Mouse (Mus musculus): Measurements from ENCODE around the gene Bbox1. TPM values are rescaled to one million over a fixed set of nuclear protein-coding genes. Genes with fewer than 3 reads are reported as not detected.

The Bbox1 gene
- polyA plus RNA-seq, 1 experiment from 2014 or later, result 0.20 TPM

DNA sequence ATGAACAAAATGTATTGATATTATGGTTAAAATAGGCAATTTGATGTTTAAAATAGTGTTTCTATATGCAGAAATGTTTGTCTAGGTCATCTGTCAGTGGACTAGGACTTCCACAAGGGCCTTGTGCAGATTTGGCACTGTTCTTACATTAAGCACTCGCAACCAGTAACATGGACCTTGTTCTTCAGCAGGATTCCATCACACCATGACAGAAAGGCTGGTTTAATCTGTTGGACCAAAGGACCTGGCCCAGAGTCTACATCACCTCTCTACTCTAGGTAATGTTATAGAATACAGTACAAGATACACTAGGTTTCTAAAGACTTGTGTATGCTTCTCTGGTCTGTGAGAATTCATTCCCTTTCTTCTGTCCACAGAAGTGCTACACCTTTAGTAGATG, 4.4 kb upstream of the Bbox1 start:
- H3K4me3 ChIP-seq (replicated peaks; ENCODE audit: low read length), result no peak overlapping the region
- ATAC-seq, result no peak
- no peaks in the 10 kb centered on the region for H3K27me3 ChIP-seq (replicated peaks; ENCODE audit: control insufficient read depth, insufficient read depth, low read length)
- H3K27ac ChIP-seq (ENCODE audit: low read length), result no peak overlapping the region
- H3K9ac ChIP-seq (replicated peaks; ENCODE audit: low read depth, low read length), result no peak overlapping the region
- H3K4me2 ChIP-seq (ENCODE audit: low read length), result no peak overlapping the region
- no peaks in the 10 kb centered on the region for H3K9me3 ChIP-seq (ENCODE audit: control insufficient read depth, low read length)
- WGBS, result 92% methylated on average over 1 of the region's 1 CpGs
- H3K4me1 ChIP-seq (replicated peaks; ENCODE audit: control insufficient read depth, insufficient read depth, low read length), result no peaks in the 10 kb centered on the region
- no peaks in the 10 kb centered on the region for H3K36me3 ChIP-seq (ENCODE audit: control insufficient read depth, insufficient read depth)

DNA sequence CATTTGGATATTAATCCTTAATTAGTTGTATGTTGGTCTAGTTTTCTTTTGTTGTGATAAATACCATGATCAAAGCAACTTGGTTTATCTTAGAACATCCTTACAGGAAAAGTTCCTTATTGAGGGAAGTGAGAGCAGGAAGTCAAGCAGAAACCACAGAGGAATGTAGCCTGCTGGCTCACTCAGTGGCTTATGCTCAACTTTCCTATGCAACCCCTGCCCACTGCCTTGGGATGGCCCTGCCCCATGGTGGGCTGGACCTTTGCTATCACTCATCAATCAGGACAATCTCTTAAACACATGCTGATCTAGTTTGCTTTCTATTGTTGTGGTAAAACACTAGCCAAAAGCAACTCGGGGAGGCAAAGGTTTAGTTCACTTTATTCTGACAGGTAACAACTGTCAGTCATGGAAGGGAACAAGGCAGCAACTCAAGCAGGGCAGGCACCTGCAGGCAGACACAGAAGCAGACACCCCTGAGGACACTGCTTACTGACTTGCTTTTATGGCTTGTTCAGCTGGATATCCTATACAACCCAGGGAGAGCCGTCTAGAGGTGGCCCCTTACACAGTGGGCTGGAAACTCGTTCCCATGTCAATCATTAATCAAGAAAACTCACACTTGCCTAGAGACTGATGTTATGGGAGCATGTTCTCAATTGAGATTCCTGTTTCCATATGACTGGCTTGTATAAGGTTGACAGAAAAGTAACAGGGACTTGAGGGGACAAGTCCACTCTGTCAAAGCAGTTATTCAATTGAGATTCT, 1.9 kb upstream of the Bbox1 start:
- H3K27me3 ChIP-seq (replicated peaks; ENCODE audit: control insufficient read depth, insufficient read depth, low read length), result no peaks in the 10 kb centered on the region
- H3K9ac ChIP-seq (replicated peaks; ENCODE audit: low read depth, low read length), result no peak overlapping the region
- no peak overlapping the region for H3K27ac ChIP-seq (ENCODE audit: low read length)
- H3K36me3 ChIP-seq (ENCODE audit: control insufficient read depth, insufficient read depth), result no peaks in the 10 kb centered on the region
- no peak for ATAC-seq
- H3K9me3 ChIP-seq (ENCODE audit: control insufficient read depth, low read length), result no peaks in the 10 kb centered on the region
- WGBS, result 45% methylated on average over 3 of the region's 3 CpGs
- H3K4me3 ChIP-seq (replicated peaks; ENCODE audit: low read length), result no peak overlapping the region
- H3K4me2 ChIP-seq (ENCODE audit: low read length), result no peak overlapping the region
- H3K4me1 ChIP-seq (replicated peaks; ENCODE audit: control insufficient read depth, insufficient read depth, low read length), result no peaks in the 10 kb centered on the region

DNA sequence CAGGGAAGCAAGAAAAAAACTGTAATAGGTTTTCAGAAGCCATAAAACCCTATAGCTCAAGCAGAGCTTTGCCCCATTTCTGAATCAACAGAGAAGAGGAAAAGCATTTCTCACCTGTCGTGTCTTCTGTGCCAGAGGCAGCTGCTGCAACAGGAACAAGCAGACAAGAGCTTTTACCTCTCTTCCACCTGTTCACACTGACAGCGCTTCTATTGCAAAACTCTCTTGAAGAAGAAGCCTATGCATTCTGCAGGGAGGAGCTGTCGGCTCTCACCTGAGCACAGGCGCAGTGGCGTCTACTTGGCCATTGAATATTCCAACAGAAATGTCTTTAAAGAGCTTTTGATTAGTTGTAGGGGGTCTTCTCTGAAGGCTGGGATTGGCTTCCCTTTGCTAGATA, 286 bp downstream of the Bbox1 start:
- Histone ChIP-seq H3K27ac (ENCODE audit: low read length) (no peak overlapping the region), H3K36me3 (ENCODE audit: control insufficient read depth, insufficient read depth) (no peaks in the 10 kb centered on the region), H3K27me3 (replicated peaks; ENCODE audit: control insufficient read depth, insufficient read depth, low read length) (no peaks in the 10 kb centered on the region), H3K4me1 (replicated peaks; ENCODE audit: control insufficient read depth, insufficient read depth, low read length) (no peaks in the 10 kb centered on the region), H3K4me2 (ENCODE audit: low read length) (no peak overlapping the region), H3K9ac (replicated peaks; ENCODE audit: low read depth, low read length) (no peak overlapping the region), H3K4me3 (replicated peaks; ENCODE audit: low read length) (no peak overlapping the region), H3K9me3 (ENCODE audit: control insufficient read depth, low read length) (no peaks in the 10 kb centered on the region)
- no peak for ATAC-seq
- WGBS, result 90% methylated on average over 5 of the region's 5 CpGs

DNA sequence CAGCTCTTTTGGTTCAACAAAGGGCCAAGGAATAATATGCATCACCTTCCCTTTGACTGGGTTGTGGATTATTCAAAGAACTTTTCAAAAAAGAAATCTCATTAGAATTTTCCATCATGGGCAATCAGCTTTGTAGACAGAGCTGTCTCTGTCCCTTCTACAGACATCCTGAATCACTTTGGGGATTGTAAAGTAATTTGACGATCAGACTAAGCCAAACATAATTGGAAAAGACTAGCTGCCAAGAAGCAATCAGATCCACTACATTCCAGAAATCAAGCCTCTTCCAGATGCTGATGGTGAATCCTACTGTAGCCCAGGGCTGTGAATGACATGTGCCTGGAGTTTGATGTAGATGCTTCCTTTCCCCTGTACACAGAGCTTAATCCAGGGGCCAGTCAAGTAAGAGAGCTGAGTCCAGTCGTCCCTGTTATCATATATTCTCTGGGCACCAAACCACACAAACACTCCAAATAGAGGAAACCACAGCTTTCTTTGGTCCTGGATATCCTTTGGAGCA, 995 bp downstream of the Bbox1 start:
- Histone ChIP-seq H3K36me3 (ENCODE audit: control insufficient read depth, insufficient read depth) (no peaks in the 10 kb centered on the region), H3K27me3 (replicated peaks; ENCODE audit: control insufficient read depth, insufficient read depth, low read length) (no peaks in the 10 kb centered on the region), H3K27ac (ENCODE audit: low read length) (no peak overlapping the region), H3K4me2 (ENCODE audit: low read length) (no peak overlapping the region), H3K4me3 (replicated peaks; ENCODE audit: low read length) (no peak overlapping the region), H3K9me3 (ENCODE audit: control insufficient read depth, low read length) (no peaks in the 10 kb centered on the region), H3K9ac (replicated peaks; ENCODE audit: low read depth, low read length) (no peak overlapping the region), H3K4me1 (replicated peaks; ENCODE audit: control insufficient read depth, insufficient read depth, low read length) (no peaks in the 10 kb centered on the region)
- ATAC-seq, result no peak
- WGBS, result 51% methylated on average over 2 of the region's 2 CpGs

DNA sequence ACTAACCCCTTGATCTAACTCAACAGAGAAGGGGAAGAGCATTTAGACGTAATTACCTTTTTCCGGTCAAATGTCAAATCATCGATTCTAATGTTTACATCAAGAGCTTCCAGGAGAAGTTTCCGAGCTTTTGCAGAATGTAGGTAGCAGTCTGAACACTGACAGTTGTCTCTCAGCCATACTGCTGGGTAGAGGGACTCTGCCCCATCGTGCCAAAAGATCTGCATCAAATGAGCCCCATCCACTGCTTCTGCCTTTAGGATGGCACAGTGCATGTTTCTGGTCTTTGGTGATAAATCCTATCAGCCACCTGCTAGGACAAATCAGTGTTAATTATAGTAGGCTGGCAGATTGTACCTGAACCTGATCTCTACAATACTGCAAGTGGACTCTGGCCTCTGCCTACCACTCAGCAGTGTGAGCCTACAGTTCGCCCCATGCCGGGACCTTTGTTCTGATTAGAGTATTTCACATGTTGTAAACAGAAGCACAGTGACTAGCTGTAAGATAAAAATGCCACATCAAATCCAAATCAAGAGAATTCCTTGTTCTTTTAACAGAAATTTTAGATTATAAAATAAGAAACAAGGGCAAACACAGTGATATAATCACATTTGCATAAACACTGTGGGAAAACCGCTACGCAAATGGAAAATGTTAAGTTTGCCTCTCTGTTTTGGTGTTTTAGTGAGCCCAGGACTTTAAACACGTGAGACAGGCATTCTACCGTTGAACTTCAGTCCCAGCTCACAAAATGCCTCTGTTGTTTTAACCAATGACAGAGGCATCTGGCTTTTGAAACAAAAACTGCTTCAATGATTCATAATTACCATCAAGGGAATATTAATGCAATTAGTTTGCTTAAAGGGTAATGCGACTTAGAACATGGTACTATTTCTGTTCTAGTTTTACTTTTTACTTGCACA, 8.7 kb downstream of the Bbox1 start:
- no peak for ATAC-seq
- no peaks in the 10 kb centered on the region for H3K4me1 ChIP-seq (replicated peaks; ENCODE audit: control insufficient read depth, insufficient read depth, low read length)

DNA sequence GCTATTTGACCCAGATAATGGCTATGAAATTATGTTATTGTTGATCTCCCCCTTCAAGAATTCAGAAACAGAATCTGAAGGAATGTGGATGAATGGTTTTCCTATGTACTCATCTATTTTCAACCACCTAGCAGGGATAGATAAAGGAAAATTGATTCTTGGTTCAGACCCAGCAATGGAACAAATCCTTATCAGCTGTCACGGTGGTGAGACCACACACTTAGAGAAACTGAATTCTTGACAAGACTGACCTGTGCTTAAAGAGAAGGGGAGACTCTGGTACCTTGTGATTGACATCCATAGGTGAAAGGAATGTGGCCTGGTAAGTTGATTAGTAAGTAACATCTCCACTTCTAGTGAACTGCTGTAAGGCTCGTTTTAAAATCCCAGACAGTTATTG, 12.1 kb downstream of the Bbox1 start:
- Histone ChIP-seq H3K27ac (ENCODE audit: low read length) (no peak overlapping the region), H3K9ac (replicated peaks; ENCODE audit: low read depth, low read length) (no peak overlapping the region), H3K4me1 (replicated peaks; ENCODE audit: control insufficient read depth, insufficient read depth, low read length) (no peaks in the 10 kb centered on the region), H3K9me3 (ENCODE audit: control insufficient read depth, low read length) (no peaks in the 10 kb centered on the region), H3K36me3 (ENCODE audit: control insufficient read depth, insufficient read depth) (no peaks in the 10 kb centered on the region), H3K4me2 (ENCODE audit: low read length) (no peak overlapping the region), H3K4me3 (replicated peaks; ENCODE audit: low read length) (no peak overlapping the region), H3K27me3 (replicated peaks; ENCODE audit: control insufficient read depth, insufficient read depth, low read length) (no peaks in the 10 kb centered on the region)
- 77% methylated on average over 2 of the region's 2 CpGs for WGBS
- no peak for ATAC-seq

More for the DNA sequence above, 8.7 kb downstream of the Bbox1 start:
- Histone ChIP-seq H3K27me3 (replicated peaks; ENCODE audit: control insufficient read depth, insufficient read depth, low read length) (no peaks in the 10 kb centered on the region), H3K9ac (replicated peaks; ENCODE audit: low read depth, low read length) (no peak overlapping the region), H3K4me3 (replicated peaks; ENCODE audit: low read length) (no peak overlapping the region), H3K36me3 (ENCODE audit: control insufficient read depth, insufficient read depth) (no peaks in the 10 kb centered on the region), H3K27ac (ENCODE audit: low read length) (no peak overlapping the region), H3K9me3 (ENCODE audit: control insufficient read depth, low read length) (no peaks in the 10 kb centered on the region), H3K4me2 (ENCODE audit: low read length) (no peak overlapping the region)
- 82% methylated on average over 12 of the region's 12 CpGs for WGBS

DNA sequence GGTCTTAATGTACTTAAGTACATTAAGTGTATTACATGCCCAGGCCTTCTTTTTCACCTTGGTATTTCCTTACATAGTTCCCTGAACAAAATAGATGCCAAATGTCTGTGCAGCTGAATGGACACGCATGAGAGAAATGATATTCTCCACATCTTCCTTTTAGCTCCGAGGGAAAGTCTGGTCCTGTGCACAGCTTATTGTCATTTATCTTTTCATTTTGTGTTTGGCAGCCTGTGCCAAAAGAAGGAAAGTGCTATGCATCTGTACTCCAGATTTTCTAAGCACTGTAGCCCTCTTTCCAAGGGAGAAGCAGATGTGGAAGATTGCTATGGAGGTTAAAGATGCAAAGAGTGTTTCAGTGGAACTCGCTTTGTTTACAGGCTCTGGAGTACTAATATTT, 13.0 kb downstream of the Bbox1 start:
- H3K9me3 ChIP-seq (ENCODE audit: control insufficient read depth, low read length), result no peaks in the 10 kb centered on the region
- no peak for ATAC-seq
- WGBS, result 84% methylated on average over 3 of the region's 3 CpGs
- H3K27me3 ChIP-seq (replicated peaks; ENCODE audit: control insufficient read depth, insufficient read depth, low read length), result no peaks in the 10 kb centered on the region
- H3K4me2 ChIP-seq (ENCODE audit: low read length), result no peak overlapping the region
- H3K4me1 ChIP-seq (replicated peaks; ENCODE audit: control insufficient read depth, insufficient read depth, low read length), result no peaks in the 10 kb centered on the region
- no peaks in the 10 kb centered on the region for H3K36me3 ChIP-seq (ENCODE audit: control insufficient read depth, insufficient read depth)
- no peak overlapping the region for H3K4me3 ChIP-seq (replicated peaks; ENCODE audit: low read length)
- H3K27ac ChIP-seq (ENCODE audit: low read length), result no peak overlapping the region
- H3K9ac ChIP-seq (replicated peaks; ENCODE audit: low read depth, low read length), result no peak overlapping the region

DNA sequence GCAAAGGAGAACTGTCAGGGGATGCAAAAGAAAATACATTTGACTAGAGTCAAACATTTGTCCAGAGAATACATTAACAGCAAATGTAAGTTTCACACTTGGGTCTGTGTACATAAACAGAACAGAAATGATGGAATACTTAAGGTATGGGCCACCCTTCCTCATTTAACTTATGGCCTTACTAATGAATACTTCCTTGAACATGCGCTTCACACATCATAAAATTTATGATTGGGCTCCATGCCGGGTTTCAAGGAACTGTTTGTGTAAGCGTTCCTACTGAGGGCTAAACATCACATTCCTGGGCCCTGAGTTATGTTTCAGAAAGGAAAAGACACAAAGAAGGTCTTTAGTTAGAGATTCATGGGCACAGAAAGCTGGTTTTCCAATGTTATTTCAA, 19.4 kb downstream of the Bbox1 start:
- Histone ChIP-seq H3K4me3 (replicated peaks; ENCODE audit: low read length) (no peak overlapping the region), H3K36me3 (ENCODE audit: control insufficient read depth, insufficient read depth) (no peaks in the 10 kb centered on the region), H3K27ac (ENCODE audit: low read length) (no peak overlapping the region), H3K4me1 (replicated peaks; ENCODE audit: control insufficient read depth, insufficient read depth, low read length) (no peaks in the 10 kb centered on the region), H3K27me3 (replicated peaks; ENCODE audit: control insufficient read depth, insufficient read depth, low read length) (no peaks in the 10 kb centered on the region), H3K4me2 (ENCODE audit: low read length) (no peak overlapping the region), H3K9ac (replicated peaks; ENCODE audit: low read depth, low read length) (no peak overlapping the region), H3K9me3 (ENCODE audit: control insufficient read depth, low read length) (no peaks in the 10 kb centered on the region)
- no peak for ATAC-seq
- WGBS, result 83% methylated on average over 3 of the region's 3 CpGs

DNA sequence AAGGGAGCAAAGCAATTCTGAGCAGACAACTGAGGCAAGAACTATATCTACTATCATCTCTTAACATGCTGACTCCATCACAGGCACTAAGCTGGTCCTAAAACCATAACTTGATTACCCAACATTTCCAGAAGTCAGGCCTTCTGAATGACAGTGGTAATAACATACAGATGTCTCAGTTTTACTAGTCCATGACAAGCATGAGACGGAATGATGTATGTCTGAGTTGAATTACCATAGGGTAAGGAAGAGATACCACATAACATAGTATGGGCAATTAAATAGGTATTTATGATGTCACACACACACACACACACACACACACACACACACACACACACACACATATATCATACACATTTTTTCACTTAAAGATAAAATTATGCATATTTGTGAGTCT, 26.4 kb downstream of the Bbox1 start:
- ATAC-seq, result no peak
- 91% methylated on average over 1 of the region's 1 CpGs for WGBS
- Histone ChIP-seq H3K27me3 (replicated peaks; ENCODE audit: control insufficient read depth, insufficient read depth, low read length) (no peaks in the 10 kb centered on the region), H3K9me3 (ENCODE audit: control insufficient read depth, low read length) (no peaks in the 10 kb centered on the region), H3K36me3 (ENCODE audit: control insufficient read depth, insufficient read depth) (no peaks in the 10 kb centered on the region), H3K4me1 (replicated peaks; ENCODE audit: control insufficient read depth, insufficient read depth, low read length) (no peaks in the 10 kb centered on the region), H3K9ac (replicated peaks; ENCODE audit: low read depth, low read length) (no peak overlapping the region), H3K4me2 (ENCODE audit: low read length) (no peak overlapping the region), H3K27ac (ENCODE audit: low read length) (no peak overlapping the region), H3K4me3 (replicated peaks; ENCODE audit: low read length) (no peak overlapping the region)

Measured in forebrain, embryonic 16.5 days (tissue).